Mouse (Mus musculus) hindbrain, embryonic 16.5 days (tissue): ENCODE data around the gene Ciapin1. TPM values are rescaled to one million over a fixed set of nuclear protein-coding genes. Genes with fewer than 3 reads are reported as not detected.
"Not testable (repeated sequence)": the region's sequence is repeated elsewhere in the genome, so short reads cannot be mapped to it uniquely, and the experiment has no call there.

Experiments
- ATAC-seq: fragments of 200-750 bp; cut with Nextera tagmentation; 2 replicates; pipeline ENCODE4 v1.8.0; 2017; ENCODE audit warnings: moderate TSS enrichment, moderate library complexity
- H3K27ac ChIP-seq: fragments of 300-500 bp; sonication (generic); 2 replicates; pipeline ENCODE4 v1.5.1; 2014; ENCODE audit warnings: low read depth, mild to moderate bottlenecking, control low read depth, low read length, moderate library complexity
- H3K27me3 ChIP-seq: fragments of 300-500 bp; sonication (generic); replicated peaks from 2 replicates; pipeline ENCODE4 v1.6.1; 2014; ENCODE audit warnings: low read length; ENCODE audit not compliant: control insufficient read depth, insufficient read depth
- H3K36me3 ChIP-seq: fragments of 300-500 bp; sonication (generic); 2 replicates; pipeline ENCODE4 v1.6.1; 2014; ENCODE audit warnings: mild to moderate bottlenecking, low read length, moderate library complexity, mixed read lengths; ENCODE audit not compliant: control insufficient read depth, insufficient read depth
- H3K4me1 ChIP-seq: fragments of 300-500 bp; sonication (generic); 2 replicates; pipeline ENCODE4 v1.6.1; 2014; ENCODE audit warnings: low read depth, low read length; ENCODE audit not compliant: control insufficient read depth, insufficient read depth
- H3K4me2 ChIP-seq: fragments of 300-500 bp; sonication (generic); 2 replicates; pipeline ENCODE4 v1.6.1; 2014; ENCODE audit warnings: mild to moderate bottlenecking, low read length, control low read depth, moderate library complexity
- H3K4me3 ChIP-seq: fragments of 300-500 bp; sonication (generic); 2 replicates; pipeline ENCODE4 v1.5.1; 2014; ENCODE audit warnings: mild to moderate bottlenecking, low read length, control low read depth, moderate library complexity
- H3K9ac ChIP-seq: fragments of 300-500 bp; sonication (generic); 2 replicates; pipeline ENCODE4 v1.6.1; 2014; ENCODE audit warnings: low read depth, mild to moderate bottlenecking, control low read depth, low read length, moderate library complexity
- H3K9me3 ChIP-seq: fragments of 300-500 bp; sonication (generic); 2 replicates; pipeline ENCODE4 v1.6.1; 2014; ENCODE audit warnings: mild to moderate bottlenecking, low read length, moderate library complexity; ENCODE audit not compliant: control insufficient read depth
- WGBS: fragments of 180-500 bp; shearing (Covaris S2); extraction: QIAGEN DNeasy Blood & Tissue Kit; methylation state at CpG from one replicate; pipeline ENCODE4 v1.1.7; 2014; 5-methylcytosine and 5-hydroxymethylcytosine counted together
- polyA plus RNA-seq: library from polyadenylated mRNA; unstranded; fragments of >200 nt; fragmentation: Nextera tagmentation; extraction: Ambion mirVana; gene quantifications from 2 replicates; pipeline ENCODE4 v1.2.1, GENCODE M21; 2015

The Ciapin1 gene
- polyA plus RNA-seq, 1 experiment from 2014 or later: 191 TPM

DNA sequence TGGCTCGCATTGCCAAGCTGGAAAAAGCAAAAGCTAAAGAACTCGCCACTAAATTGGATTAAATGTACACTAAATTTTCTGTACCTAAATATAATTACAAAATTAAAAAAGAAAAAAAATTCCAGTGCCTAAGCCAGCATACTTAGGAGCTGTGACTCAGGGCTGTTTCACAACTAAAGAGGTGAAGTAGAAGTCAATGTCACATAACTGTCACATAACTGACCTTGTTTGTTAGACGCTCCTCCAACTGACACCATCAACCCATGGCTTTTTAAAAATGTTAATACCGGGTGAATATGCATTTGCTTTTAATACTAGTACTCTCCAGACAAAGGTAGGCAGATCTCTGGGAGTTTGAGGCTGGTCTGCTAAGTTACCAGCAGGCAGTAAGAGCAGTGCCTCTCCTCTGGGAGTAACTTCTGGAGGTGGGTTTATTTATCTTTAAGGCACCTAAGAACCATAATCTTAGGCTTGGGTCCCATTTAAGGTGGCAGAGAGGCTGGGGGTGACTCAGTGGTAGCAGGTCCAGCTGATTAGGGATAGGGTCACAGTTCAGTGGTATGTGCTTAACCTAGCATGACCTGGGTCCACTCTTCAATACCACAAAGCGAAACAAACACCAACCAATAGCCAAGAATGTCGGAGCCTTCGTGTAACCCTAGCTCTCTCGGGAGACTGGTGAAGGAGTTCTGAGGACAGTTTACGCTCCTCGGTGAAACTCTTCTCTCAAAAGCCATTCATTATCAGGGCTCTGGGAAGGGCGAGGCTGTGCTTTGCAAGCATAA is 1.5 kb downstream of the Ciapin1 start:
- H3K27ac ChIP-seq: no peak overlapping the region
- H3K4me2 ChIP-seq: peak overlapping the region; percentile 85
- no peaks in the 10 kb centered on the region for H3K9me3 ChIP-seq
- no peaks in the 10 kb centered on the region for H3K27me3 ChIP-seq
- 80% methylated on average over 11 of the region's 11 CpGs for WGBS
- H3K4me3 ChIP-seq: peak overlapping the region; percentile 58; the same call in 1 of the 2 replicates
- H3K4me1 ChIP-seq: peaks cover 15% of the 10 kb centered on the region
- peak overlapping the region; percentile 5; the same call in 1 of the 2 replicates for H3K9ac ChIP-seq
- no peak for ATAC-seq
- H3K36me3 ChIP-seq: peaks cover 2% of the 10 kb centered on the region

DNA sequence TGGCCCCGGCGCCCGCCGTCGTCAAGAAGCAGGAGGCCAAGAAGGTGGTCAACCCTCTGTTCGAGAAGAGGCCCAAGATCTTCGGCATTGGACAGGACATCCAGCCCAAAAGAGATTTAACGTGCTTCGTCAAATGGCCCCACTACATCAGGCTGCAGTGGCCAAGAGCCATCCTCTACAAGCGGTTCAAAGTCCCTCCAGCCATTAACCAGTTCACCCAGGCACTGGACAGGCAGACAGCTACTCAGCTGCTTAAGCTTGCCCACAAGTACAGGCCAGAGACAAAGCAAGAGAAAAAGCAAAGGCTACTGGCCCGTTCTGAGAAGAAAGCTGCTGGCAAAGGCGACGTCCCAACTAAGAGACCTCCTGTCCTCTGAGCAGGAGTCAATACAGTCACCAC is 2.4 kb downstream of the Ciapin1 start:
- WGBS: 97% methylated on average over 13 of the region's 13 CpGs
- H3K36me3 ChIP-seq, H3K4me3 ChIP-seq, H3K9ac ChIP-seq, H3K4me2 ChIP-seq, H3K27me3 ChIP-seq, H3K9me3 ChIP-seq, ATAC-seq, H3K27ac ChIP-seq: not testable (repeated sequence)
- H3K4me1 ChIP-seq: peaks cover 15% of the 10 kb centered on the region

DNA sequence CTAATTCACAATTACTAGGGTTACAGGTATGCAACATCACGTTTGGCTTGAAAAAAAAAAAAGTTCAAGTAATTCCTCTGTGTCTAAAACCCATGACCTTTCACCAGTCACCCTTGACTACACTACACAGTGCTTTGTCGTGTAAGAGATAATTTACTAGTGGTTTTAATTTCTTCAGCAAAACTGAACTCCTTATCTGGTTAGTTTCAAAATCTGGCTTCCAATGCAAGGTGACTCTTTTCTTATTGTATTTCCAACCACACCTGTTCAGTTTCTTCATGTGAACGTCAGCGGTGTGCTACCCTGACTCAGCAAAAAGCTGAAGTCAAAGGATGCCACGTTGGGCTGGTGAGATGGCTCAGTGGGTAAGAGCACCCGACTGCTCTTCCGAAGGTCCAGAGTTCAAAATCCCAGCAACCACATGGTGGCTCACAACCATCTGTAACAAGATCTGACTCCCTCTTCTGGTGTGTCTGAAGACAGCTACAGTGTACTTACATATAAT is 4.2 kb downstream of the Ciapin1 start:
- not testable (repeated sequence) for H3K27me3 ChIP-seq, H3K4me3 ChIP-seq, H3K27ac ChIP-seq, H3K9ac ChIP-seq, ATAC-seq, H3K9me3 ChIP-seq, H3K4me2 ChIP-seq
- H3K4me1 ChIP-seq: peaks cover 12% of the 10 kb centered on the region
- peaks cover 13% of the 10 kb centered on the region for H3K36me3 ChIP-seq
- WGBS: 84% methylated on average over 7 of the region's 7 CpGs

DNA sequence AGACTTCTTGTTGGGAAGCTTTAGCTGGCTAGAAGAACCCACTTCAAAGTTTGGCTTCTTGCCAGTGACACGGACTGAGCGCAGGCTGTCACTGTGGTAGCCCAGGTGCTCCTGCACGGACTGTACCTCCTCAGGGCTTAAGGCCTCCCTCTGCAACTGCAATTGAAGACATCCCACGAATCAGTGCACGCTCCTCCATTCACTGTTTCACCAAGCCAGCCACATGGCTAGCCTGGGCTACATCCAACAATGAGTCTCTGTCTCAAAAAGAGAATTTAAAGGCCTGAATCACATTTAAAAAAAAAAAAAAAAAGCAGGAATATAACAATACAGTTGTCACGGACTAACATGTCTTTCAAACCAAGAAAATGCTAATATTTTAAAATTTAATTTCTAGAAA is 9.9 kb downstream of the Ciapin1 start:
- ATAC-seq: no peak
- Histone ChIP-seq H3K4me3 (no peak overlapping the region), H3K4me2 (no peak overlapping the region), H3K27ac (no peak overlapping the region), H3K9me3 (no peaks in the 10 kb centered on the region), H3K27me3 (no peaks in the 10 kb centered on the region), H3K4me1 (no peaks in the 10 kb centered on the region), H3K36me3 (peaks cover 35% of the 10 kb centered on the region), H3K9ac (no peak overlapping the region)
- 91% methylated on average over 6 of the region's 6 CpGs for WGBS

DNA sequence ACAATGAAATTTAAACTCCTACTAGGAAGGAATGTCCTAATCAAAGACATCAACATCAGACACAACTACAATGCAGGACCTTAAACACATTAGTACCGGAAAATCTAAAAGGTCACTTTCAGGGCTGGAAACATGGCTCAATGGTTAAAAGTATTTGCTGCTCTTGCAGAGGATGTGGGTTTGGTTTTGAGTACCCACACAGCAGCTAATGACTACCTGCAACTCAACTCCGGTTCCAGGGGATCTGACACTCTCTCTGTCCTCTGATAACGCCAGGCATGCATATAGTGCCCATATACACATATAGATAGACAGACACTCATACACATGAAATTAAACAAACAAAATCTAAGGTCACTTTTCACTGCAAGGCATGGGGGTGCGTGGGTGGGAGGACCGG is 11.9 kb downstream of the Ciapin1 start:
- no peaks in the 10 kb centered on the region for H3K27me3 ChIP-seq
- H3K36me3 ChIP-seq: peaks cover 38% of the 10 kb centered on the region
- no peak overlapping the region for H3K4me2 ChIP-seq
- H3K27ac ChIP-seq: no peak overlapping the region
- H3K4me3 ChIP-seq: no peak overlapping the region
- no peaks in the 10 kb centered on the region for H3K4me1 ChIP-seq
- 95% methylated on average over 5 of the region's 5 CpGs for WGBS
- no peak for ATAC-seq
- no peak overlapping the region for H3K9ac ChIP-seq
- no peaks in the 10 kb centered on the region for H3K9me3 ChIP-seq

DNA sequence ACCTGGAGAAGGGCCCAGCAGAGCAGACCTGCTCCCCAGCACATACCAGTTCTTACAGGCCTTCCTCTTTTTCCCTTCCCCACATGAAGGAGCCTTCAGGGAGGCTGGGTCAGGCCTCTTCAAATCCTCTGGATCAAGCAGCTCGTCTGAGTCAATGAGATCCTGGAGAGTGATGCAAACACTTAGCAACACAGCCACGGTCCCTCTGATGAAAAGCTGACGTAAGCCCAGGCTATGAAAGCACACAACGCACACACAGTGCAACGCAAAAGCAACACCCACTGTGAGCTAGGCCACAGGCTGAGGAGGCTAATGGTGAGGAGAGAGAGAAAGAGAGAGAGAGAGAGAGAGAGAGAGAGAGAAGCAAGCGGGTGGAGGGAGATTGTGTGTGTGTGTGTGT is 13.0 kb downstream of the Ciapin1 start:
- 92% methylated on average over 6 of the region's 6 CpGs for WGBS
- ATAC-seq: no peak
- H3K27ac ChIP-seq: no peak overlapping the region
- H3K36me3 ChIP-seq: peaks cover 36% of the 10 kb centered on the region
- no peak overlapping the region for H3K9ac ChIP-seq
- no peak overlapping the region for H3K4me2 ChIP-seq
- H3K27me3 ChIP-seq: no peaks in the 10 kb centered on the region
- H3K4me3 ChIP-seq: no peak overlapping the region
- no peaks in the 10 kb centered on the region for H3K9me3 ChIP-seq
- no peaks in the 10 kb centered on the region for H3K4me1 ChIP-seq

DNA sequence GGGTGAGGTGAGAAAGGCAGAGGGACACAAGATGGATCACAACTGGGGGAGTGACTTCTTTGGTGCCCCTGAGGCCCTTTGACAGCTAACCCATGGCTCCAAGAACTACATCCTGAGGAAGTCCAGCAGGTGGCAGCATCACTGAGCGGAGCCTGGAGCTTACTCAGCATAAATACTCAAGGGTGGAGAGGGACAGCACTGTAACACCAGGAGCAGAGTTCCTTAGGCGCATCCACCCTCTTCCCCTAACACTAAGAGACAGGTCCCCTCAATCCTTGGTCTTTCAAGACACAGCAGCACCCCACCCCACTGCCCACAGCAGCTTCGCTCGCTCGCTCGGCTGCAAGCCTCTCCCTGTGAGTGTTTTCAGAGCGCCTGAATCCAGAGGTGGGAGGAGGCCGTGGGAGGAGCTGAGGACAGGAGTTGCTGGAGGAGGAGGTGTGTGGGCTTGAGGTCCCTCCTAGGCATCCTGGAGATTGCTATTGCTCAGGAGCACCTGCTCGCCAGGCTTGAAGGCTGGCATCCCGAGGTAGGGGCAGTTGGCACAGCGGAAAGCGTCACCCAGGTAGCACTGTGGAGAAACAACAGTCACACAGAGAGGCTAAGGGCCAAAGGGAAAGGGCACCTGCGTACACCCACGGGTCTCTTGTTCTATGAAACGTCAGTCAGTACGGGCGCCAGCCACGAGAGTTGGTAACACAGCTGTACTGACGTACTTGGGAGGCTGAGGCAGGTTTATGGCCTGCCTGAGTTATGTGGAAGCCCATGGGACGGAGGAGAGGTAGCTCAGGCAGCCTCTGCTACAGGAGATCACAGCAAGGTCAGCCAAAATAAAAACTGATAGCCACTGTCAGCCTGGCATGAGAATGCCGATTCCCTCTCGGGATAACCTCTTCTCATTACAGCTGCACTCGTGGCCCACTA is 15.3 kb downstream of the Ciapin1 start:
- H3K4me1 ChIP-seq: no peaks in the 10 kb centered on the region
- no peak overlapping the region for H3K4me2 ChIP-seq
- no peaks in the 10 kb centered on the region for H3K27me3 ChIP-seq
- WGBS: 82% methylated on average over 23 of the region's 23 CpGs
- H3K9me3 ChIP-seq: no peaks in the 10 kb centered on the region
- no peak overlapping the region for H3K4me3 ChIP-seq
- peak; percentile 51; the same call in 1 of the 2 replicates for ATAC-seq
- peaks cover 30% of the 10 kb centered on the region for H3K36me3 ChIP-seq
- no peak overlapping the region for H3K9ac ChIP-seq
- no peak overlapping the region for H3K27ac ChIP-seq

DNA sequence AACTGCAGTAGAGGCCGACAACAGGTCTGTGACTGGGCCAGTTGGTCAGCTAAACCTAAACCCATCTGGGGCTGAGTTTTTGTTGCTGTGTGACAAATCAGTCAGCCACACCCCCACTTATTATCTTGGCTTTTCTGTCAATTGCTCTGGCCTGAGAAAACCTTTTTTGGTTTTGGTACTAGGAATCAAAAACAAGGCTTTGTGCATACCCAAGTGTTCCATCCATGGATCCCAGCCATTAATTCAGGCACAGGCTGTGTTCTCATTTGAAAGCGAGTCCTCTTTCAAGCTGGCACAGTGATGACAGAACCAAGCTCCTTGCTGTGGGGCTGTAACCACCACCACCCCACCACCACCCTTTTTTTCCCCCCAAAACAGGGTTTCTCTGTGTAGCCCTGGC is 16.8 kb downstream of the Ciapin1 start:
- Histone ChIP-seq H3K36me3 (peaks cover 27% of the 10 kb centered on the region), H3K27ac (no peak overlapping the region), H3K4me3 (no peak overlapping the region), H3K9me3 (no peaks in the 10 kb centered on the region), H3K4me1 (no peaks in the 10 kb centered on the region), H3K9ac (no peak overlapping the region), H3K27me3 (no peaks in the 10 kb centered on the region), H3K4me2 (no peak overlapping the region)
- 83% methylated on average over 2 of the region's 2 CpGs for WGBS
- ATAC-seq: no peak

DNA sequence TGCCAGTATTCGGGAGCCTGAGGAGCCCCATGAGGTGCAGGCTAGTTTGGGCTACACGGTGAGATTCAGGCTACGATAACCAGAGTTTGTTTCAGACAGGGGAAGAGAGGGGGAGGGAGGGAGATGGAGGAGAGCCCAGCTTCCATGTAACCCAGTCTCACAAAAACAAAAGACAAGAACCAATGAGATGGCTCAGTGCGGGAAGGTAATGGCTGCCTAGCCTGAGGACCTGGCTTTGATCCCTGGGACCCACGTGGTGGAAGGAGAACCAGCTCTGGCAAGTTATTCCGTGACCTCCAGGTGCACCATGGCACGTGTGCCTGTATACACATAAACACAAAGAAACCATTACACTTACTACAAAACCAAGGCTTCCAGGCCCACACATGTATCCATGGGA is 17.6 kb downstream of the Ciapin1 start:
- H3K4me1 ChIP-seq: no peaks in the 10 kb centered on the region
- H3K9me3 ChIP-seq: no peaks in the 10 kb centered on the region
- no peak for ATAC-seq
- WGBS: 81% methylated on average over 7 of the region's 7 CpGs
- peaks cover 27% of the 10 kb centered on the region for H3K36me3 ChIP-seq
- no peaks in the 10 kb centered on the region for H3K27me3 ChIP-seq
- H3K4me3 ChIP-seq: no peak overlapping the region
- H3K27ac ChIP-seq: no peak overlapping the region
- H3K9ac ChIP-seq: no peak overlapping the region
- no peak overlapping the region for H3K4me2 ChIP-seq
